Mouse (Mus musculus): ENCODE data around the gene Zfp217.

DNA sequence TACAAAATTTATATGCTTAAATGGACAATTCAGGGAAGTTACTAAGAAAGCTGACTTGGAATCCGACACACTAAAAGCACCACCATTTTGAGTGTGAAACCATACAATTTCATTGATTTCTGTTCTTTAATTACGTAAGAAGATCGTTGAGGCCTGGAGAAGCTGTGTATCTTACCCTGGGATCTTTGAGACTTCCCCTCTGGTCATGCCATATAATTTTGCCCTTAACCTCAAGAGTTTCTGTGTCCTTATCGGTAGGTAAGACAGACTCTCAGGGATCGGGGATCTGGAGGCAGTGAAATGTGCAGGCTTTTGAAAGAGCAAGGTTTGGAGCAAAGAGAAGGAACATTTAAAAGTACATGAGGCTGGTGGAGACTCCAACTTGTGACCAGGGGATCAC lies 31.4 kb upstream of the Zfp217 start:
- TF ChIP-seq CTCF (conservative IDR thresholded peaks at IDR 0.05; ENCODE audit: low read length) (no peak), NANOG (IDR thresholded peaks at IDR 0.05; ENCODE audit: borderline replicate concordance, low read length) (no peak)
